Mouse (Mus musculus): ENCODE data around the gene Krt18. TPM values are rescaled to one million over a fixed set of nuclear protein-coding genes. Genes with fewer than 3 reads are reported as not detected.

The Krt18 gene
- polyA plus RNA-seq, 1 experiment from 2014 or later = 24.8 TPM

GRCm38 (mm10) chr15:101999156-101999555, 28.8 kb upstream of the Krt18 start:
- DNase-seq (ENCODE audit: low read depth, low spot score) = no peak
- ChIA-PET CTCF (no interaction called here), POLR2A (no interaction called here)
- in situ Hi-C loops (cut with MboI; ENCODE audit: low pct_unique_long_range_greater_than_20kb) = no loop called here
- ATAC-seq = no peak
- TF ChIP-seq CTCF (IDR thresholded peaks at IDR 0.05) = no peak
- no peaks in the 10 kb centered on the region for H3K27me3 ChIP-seq

GRCm38 (mm10) chr15:101999676-102000335, 28.2 kb upstream of the Krt18 start:
- no peaks in the 10 kb centered on the region for H3K27me3 ChIP-seq
- ChIA-PET CTCF (interaction anchor here (2.0 kb wide), 1 partner anchor 66 kb away, joined by 6 read pairs; no protein-coding TSS in a partner anchor), POLR2A (no interaction called here)
- no peak for TF ChIP-seq CTCF (IDR thresholded peaks at IDR 0.05)
- DNase-seq (ENCODE audit: low read depth, low spot score) (no peak), ATAC-seq (no peak)
- in situ Hi-C loops (cut with MboI; ENCODE audit: low pct_unique_long_range_greater_than_20kb) = no loop called here

GRCm38 (mm10) chr15:102002646-102003488, 25.1 kb upstream of the Krt18 start:
- H3K27me3 ChIP-seq = no peaks in the 10 kb centered on the region
- in situ Hi-C loops (cut with MboI; ENCODE audit: low pct_unique_long_range_greater_than_20kb) = no loop called here
- ChIA-PET CTCF (interaction anchor here (1.4 to 4.1 kb wide), 3 partner anchors 18 to 63 kb away, joined by 4 to 26 read pairs (median 4); no protein-coding TSS in a partner anchor), POLR2A (interaction anchor here (0.5 to 1.1 kb wide), 2 partner anchors 10 to 22 kb away, joined by 3 read pairs; no protein-coding TSS in a partner anchor)
- TF ChIP-seq CTCF (IDR thresholded peaks at IDR 0.05) = no peak
- no peak for DNase-seq (ENCODE audit: low read depth, low spot score)
- no peak for ATAC-seq

- in situ Hi-C loops (cut with MboI; ENCODE audit: low pct_unique_long_range_greater_than_20kb) = no loop called here
- POLR2A ChIA-PET = no interaction called here
These were observed 24.5 kb upstream of the Krt18 start for GRCm38 (mm10) chr15:102003516-102003915.

GRCm38 (mm10) chr15:102004189-102004588, 23.8 kb upstream of the Krt18 start, which contains the start of gene Krt8:
Krt8 (minus strand) TSS chr15:102004482.
- POLR2A ChIA-PET = interaction anchor here (0.6 kb wide), 1 partner anchor 46 kb away, joined by 3 read pairs; no protein-coding TSS in a partner anchor
- CTCF ChIA-PET = interaction anchor here (1.0 to 4.1 kb wide), 9 partner anchors 13 to 142 kb away, joined by 3 to 26 read pairs (median 4); no protein-coding TSS in a partner anchor
- ATAC-seq (no peak), DNase-seq (ENCODE audit: low read depth, low spot score) (no peak)
- in situ Hi-C loops (cut with MboI; ENCODE audit: low pct_unique_long_range_greater_than_20kb) = no loop called here
- no peaks in the 10 kb centered on the region for H3K27me3 ChIP-seq
- no peak for TF ChIP-seq CTCF (IDR thresholded peaks at IDR 0.05)

More at GRCm38 (mm10) chr15:102003516-102003915, 24.5 kb upstream of the Krt18 start:
- no peaks in the 10 kb centered on the region for H3K27me3 ChIP-seq
- TF ChIP-seq CTCF (IDR thresholded peaks at IDR 0.05) = no peak
- DNase-seq (ENCODE audit: low read depth, low spot score) = no peak
- CTCF ChIA-PET = interaction anchor here (1.0 to 4.1 kb wide), 5 partner anchors 15 to 62 kb away, joined by 3 to 26 read pairs (median 4); no protein-coding TSS in a partner anchor
- ATAC-seq = no peak

DNA sequence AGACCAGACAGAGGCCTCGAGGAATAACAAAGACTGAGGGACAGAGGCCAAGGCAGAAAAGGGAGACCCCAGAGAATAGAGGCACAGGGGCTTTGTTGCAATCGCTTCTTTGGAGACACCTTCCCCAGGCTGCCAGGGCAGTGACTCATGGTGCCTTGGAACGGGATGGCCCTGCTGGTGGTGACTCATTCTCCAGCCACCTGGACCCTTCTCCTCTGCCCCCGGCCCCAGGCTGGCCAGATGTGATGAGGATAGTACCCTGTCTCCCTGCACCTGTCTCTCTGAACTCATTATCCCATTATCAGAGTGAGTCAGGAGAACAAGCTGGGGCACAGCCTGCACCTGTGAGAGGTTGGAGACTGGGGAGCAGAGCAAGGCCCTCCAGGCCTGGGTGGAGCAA, 22.7 kb upstream of the Krt18 start:
- no peak for TF ChIP-seq CTCF (IDR thresholded peaks at IDR 0.05)
- no peak for DNase-seq (ENCODE audit: low read depth, low spot score)
- no peaks in the 10 kb centered on the region for H3K27me3 ChIP-seq
- peak; percentile 60 for ATAC-seq
- CTCF ChIA-PET = interaction anchor here (1.0 to 4.1 kb wide), 4 partner anchors 12 to 60 kb away, joined by 3 to 26 read pairs (median 4); no protein-coding TSS in a partner anchor
- in situ Hi-C loops (cut with MboI; ENCODE audit: low pct_unique_long_range_greater_than_20kb) = no loop called here
- POLR2A ChIA-PET = no interaction called here

DNA sequence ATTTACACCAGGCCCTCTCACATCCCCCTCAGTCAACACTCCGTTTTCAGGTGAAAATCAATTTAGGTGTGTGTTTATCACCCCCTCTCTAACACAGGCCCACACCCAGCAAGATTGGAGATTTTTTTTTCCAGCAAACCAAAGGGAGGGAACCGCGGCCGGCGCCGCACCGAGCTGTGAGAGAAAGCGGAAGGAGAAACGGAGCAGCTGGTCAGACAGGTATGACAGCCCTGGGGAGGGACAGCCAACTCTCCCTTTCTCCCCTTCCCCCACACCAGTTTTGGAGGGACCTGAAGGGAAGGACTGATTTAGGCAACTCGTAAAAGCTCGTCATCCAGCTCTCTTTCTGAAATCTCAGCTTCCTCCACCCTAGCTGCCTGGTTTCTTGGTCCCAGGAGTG, 21.7 kb upstream of the Krt18 start:
- ChIA-PET POLR2A (no interaction called here), CTCF (interaction anchor here (1.1 to 1.7 kb wide), 3 partner anchors 13 to 59 kb away, joined by 3 to 6 read pairs (median 5); no protein-coding TSS in a partner anchor)
- no peak for ATAC-seq
- DNase-seq (ENCODE audit: low read depth, low spot score) = no peak
- in situ Hi-C loops (cut with MboI; ENCODE audit: low pct_unique_long_range_greater_than_20kb) = no loop called here
- no peak for TF ChIP-seq CTCF (IDR thresholded peaks at IDR 0.05)
- H3K27me3 ChIP-seq = no peaks in the 10 kb centered on the region

GRCm38 (mm10) chr15:102007097-102008069, 20.6 kb upstream of the Krt18 start:
- in situ Hi-C loops (cut with MboI; ENCODE audit: low pct_unique_long_range_greater_than_20kb) = no loop called here
- ChIA-PET POLR2A (interaction anchor here (0.6 kb wide), 1 partner anchor 99 kb away, joined by 3 read pairs; no protein-coding TSS in a partner anchor), CTCF (interaction anchor here (0.9 to 1.7 kb wide), 6 partner anchors 14 to 58 kb away, joined by 3 to 6 read pairs (median 4); no protein-coding TSS in a partner anchor)
- ATAC-seq (no peak), DNase-seq (ENCODE audit: low read depth, low spot score) (no peak)
- no peak for TF ChIP-seq CTCF (IDR thresholded peaks at IDR 0.05)
- H3K27me3 ChIP-seq = no peaks in the 10 kb centered on the region

- ATAC-seq = no peak
- CTCF ChIA-PET = interaction anchor here (0.6 kb wide), 1 partner anchor 39 kb away, joined by 3 read pairs; no protein-coding TSS in a partner anchor
- no peak for DNase-seq (ENCODE audit: low read depth, low spot score)
- POLR2A ChIA-PET = interaction anchor here (1.4 kb wide), 1 partner anchor 51 kb away, joined by 3 read pairs; no protein-coding TSS in a partner anchor
- H3K27me3 ChIP-seq = no peaks in the 10 kb centered on the region
- TF ChIP-seq CTCF (IDR thresholded peaks at IDR 0.05) = no peak
- in situ Hi-C loops (cut with MboI; ENCODE audit: low pct_unique_long_range_greater_than_20kb) = no loop called here
These were observed 17.3 kb upstream of the Krt18 start for GRCm38 (mm10) chr15:102010569-102011245.
